Mouse (Mus musculus) kidney, embryonic 15.5 days (tissue): Measurements from ENCODE around the gene Cltb. TPM values are rescaled to one million over a fixed set of nuclear protein-coding genes. Genes with fewer than 3 reads are reported as not detected.

ENCODE experiments used
- ATAC-seq: fragments of 200-750 bp; cut with Nextera tagmentation; replicated peaks from 2 replicates; pipeline ENCODE4 v1.8.0; 2017; ENCODE audit warnings: moderate TSS enrichment; ENCODE audit not compliant: low FRiP score
- H3K27ac ChIP-seq: fragments of 300-500 bp; sonication (generic); 2 replicates; pipeline ENCODE4 v1.5.1; 2015; ENCODE audit warnings: mild to moderate bottlenecking, inconsistent platforms
- H3K27me3 ChIP-seq: fragments of 300-500 bp; sonication (generic); 2 replicates; pipeline ENCODE4 v1.6.1; 2015; ENCODE audit warnings: inconsistent platforms
- H3K36me3 ChIP-seq: fragments of 300-500 bp; sonication (generic); 2 replicates; pipeline ENCODE4 v1.6.1; 2015; ENCODE audit warnings: inconsistent platforms
- H3K4me1 ChIP-seq: fragments of 300-500 bp; sonication (generic); 2 replicates; pipeline ENCODE4 v1.6.1; 2015; ENCODE audit warnings: inconsistent platforms
- H3K4me2 ChIP-seq: fragments of 300-500 bp; sonication (generic); 2 replicates; pipeline ENCODE4 v1.6.1; 2015; ENCODE audit warnings: moderate library complexity, mild to moderate bottlenecking, inconsistent platforms
- H3K4me3 ChIP-seq: fragments of 300-500 bp; sonication (generic); replicated peaks from 2 replicates; pipeline ENCODE4 v1.5.1; 2015; ENCODE audit warnings: mild to moderate bottlenecking, inconsistent platforms
- H3K9ac ChIP-seq: fragments of 300-500 bp; sonication (generic); 2 replicates; pipeline ENCODE4 v1.6.1; 2015; ENCODE audit warnings: mild to moderate bottlenecking, inconsistent platforms
- H3K9me3 ChIP-seq: fragments of 300-500 bp; sonication (generic); replicated peaks from 2 replicates; pipeline ENCODE4 v1.6.1; 2016; ENCODE audit warnings: inconsistent platforms
- WGBS: fragments of 180-500 bp; shearing (Covaris S2); methylation state at CpG from one replicate; pipeline ENCODE4 v1.1.7; 2015; ENCODE audit warnings: mixed read lengths; 5-methylcytosine and 5-hydroxymethylcytosine counted together
- microRNA-seq: library from miRNA; unstranded; fragments of <30 nt; microRNA quantifications from one replicate; pipeline ENCODE4, GENCODE M21; 2016
- polyA plus RNA-seq: library from polyadenylated mRNA; unstranded; fragments of >200 nt; fragmentation: Nextera tagmentation; extraction: Ambion mirVana; gene quantifications from 2 replicates; pipeline ENCODE4 v1.2.1, GENCODE M21; 2015

Cltb gene
- polyA plus RNA-seq, 1 experiment from 2014 or later = 45.6 TPM

DNA sequence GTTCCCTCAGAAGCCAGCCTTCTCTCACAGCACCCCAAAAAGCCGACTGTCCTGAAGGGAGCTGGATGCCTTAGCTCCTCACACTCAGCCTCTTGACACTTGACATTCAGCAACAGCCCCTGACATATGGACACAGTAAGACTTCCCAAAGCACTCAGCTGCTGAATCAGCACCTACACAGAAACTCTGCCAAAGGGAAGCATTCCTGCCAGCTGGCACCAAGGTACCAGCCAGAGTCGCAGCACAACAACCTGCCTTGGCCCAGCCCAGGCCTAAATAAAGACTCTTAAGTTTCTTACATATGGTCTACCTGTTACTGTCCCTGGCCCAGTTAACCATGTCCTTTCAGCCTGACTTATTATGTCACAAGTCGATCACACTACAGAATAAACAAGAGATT, 54.3 kb downstream of the Cltb start:
- Histone ChIP-seq H3K9me3 (no peaks in the 10 kb centered on the region), H3K4me1 (no peaks in the 10 kb centered on the region), H3K27ac (no peak overlapping the region), H3K4me3 (no peak overlapping the region), H3K27me3 (no peaks in the 10 kb centered on the region), H3K4me2 (no peak overlapping the region), H3K9ac (no peak overlapping the region), H3K36me3 (peaks cover 97% of the 10 kb centered on the region)
- ATAC-seq = no peak
- WGBS = 96% methylated on average over 3 of the region's 3 CpGs

DNA sequence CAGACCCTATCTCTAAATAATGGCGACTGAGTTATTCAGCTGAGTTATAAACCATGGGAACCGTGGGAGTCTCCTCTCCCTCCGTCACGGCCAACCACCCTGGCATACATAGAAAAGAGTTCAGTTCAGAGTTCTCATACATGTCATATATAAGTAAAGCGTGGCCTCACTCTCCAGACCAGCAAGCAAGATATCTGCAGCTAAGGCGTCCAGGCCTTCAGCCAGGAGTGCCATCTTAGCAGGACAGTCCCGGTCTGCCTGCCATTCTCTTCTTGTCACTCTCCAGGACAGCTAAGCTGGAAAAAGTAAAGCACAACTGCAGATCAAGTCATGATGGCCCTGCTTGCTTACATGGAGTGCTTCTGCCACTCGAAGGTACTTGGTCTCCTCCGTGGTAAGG, 55.0 kb downstream of the Cltb start:
- H3K36me3 ChIP-seq = peaks cover 98% of the 10 kb centered on the region
- H3K9me3 ChIP-seq = no peaks in the 10 kb centered on the region
- H3K27ac ChIP-seq = no peak overlapping the region
- H3K4me2 ChIP-seq = no peak overlapping the region
- no peaks in the 10 kb centered on the region for H3K27me3 ChIP-seq
- WGBS = 90% methylated on average over 9 of the region's 9 CpGs
- H3K4me3 ChIP-seq = no peak overlapping the region
- no peak for ATAC-seq
- no peaks in the 10 kb centered on the region for H3K4me1 ChIP-seq
- no peak overlapping the region for H3K9ac ChIP-seq

DNA sequence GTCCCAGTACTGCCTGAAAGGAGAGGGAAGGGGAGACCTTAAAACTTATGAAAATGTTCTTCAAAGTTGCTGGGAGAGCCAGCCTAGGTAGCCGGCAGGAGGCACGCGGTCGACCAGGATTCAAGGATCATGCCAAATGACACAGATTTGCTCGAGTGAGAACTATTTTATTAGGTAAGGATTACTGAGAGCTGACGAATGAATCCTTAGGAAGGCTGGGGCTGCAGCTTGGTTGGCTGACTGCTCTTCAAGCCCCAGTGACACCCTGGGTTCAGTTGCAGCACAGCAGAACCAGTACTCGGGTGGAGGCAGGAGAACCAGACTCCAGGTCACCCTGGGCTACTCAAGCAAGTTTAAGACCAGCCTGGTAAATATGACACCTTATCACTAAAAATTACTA, 63.1 kb downstream of the Cltb start:
- Histone ChIP-seq H3K4me1 (no peaks in the 10 kb centered on the region), H3K4me2 (no peak overlapping the region), H3K4me3 (no peak overlapping the region), H3K9ac (no peak overlapping the region), H3K36me3 (peaks cover 74% of the 10 kb centered on the region), H3K27ac (no peak overlapping the region), H3K9me3 (no peaks in the 10 kb centered on the region), H3K27me3 (no peaks in the 10 kb centered on the region)
- ATAC-seq = no peak
- 88% methylated on average over 7 of the region's 7 CpGs for WGBS

Small RNA genes lying within 50 kb of the gene (microRNA-seq; reads per million reads assigned to microRNA genes)
- gene Gm24195 = not detected

Other genes starting within 250 kb of the Cltb start
- 4.0 and 5.3 TPM in 2 replicates for gene Cplx2, start 240.0 kb downstream of the Cltb start, polyA plus RNA-seq
- 118 and 129 TPM in 2 replicates for gene Thoc3, start 142.5 kb downstream of the Cltb start, polyA plus RNA-seq
- gene Simc1, start 107.6 kb downstream of the Cltb start, polyA plus RNA-seq = 13.3 and 15.6 TPM in 2 replicates
- 151 and 162 TPM in 2 replicates for gene 4833439L19Rik, start 45.9 kb downstream of the Cltb start, polyA plus RNA-seq
- 34.0 and 36.1 TPM in 2 replicates for gene Arl10, start 36.3 kb downstream of the Cltb start, polyA plus RNA-seq
- gene Nop16, start 21.3 kb downstream of the Cltb start, polyA plus RNA-seq = 90.2 and 95.5 TPM in 2 replicates
- 205 and 219 TPM in 2 replicates for gene Higd2a, start 21.1 kb downstream of the Cltb start, polyA plus RNA-seq
- 77.2 and 77.4 TPM in 2 replicates for gene Faf2, start 10.4 kb upstream of the Cltb start, polyA plus RNA-seq
- 78.5 and 83.8 TPM in 2 replicates for gene Rnf44, start 82.6 kb upstream of the Cltb start, polyA plus RNA-seq
- gene Cdhr2, start 90.1 kb upstream of the Cltb start, polyA plus RNA-seq = 5.4 TPM in 2 replicates
- 0.14 and 0.27 TPM in 2 replicates for gene Gprin1, start 138.5 kb upstream of the Cltb start, polyA plus RNA-seq
- gene Sncb, start 155.3 kb upstream of the Cltb start, polyA plus RNA-seq = 0.15 and 0.29 TPM in 2 replicates
- not detected in 2 replicates for gene Eif4e1b, start 172.7 kb upstream of the Cltb start, polyA plus RNA-seq
- 11.4 and 13.4 TPM in 2 replicates for gene Tspan17, start 178.0 kb upstream of the Cltb start, polyA plus RNA-seq